Mouse (Mus musculus) bone marrow, adult 2 months (tissue): Measurements from ENCODE around the gene Mecom. TPM values are rescaled to one million over a fixed set of nuclear protein-coding genes. Genes with fewer than 3 reads are reported as not detected.

Experiments
- H3K27ac ChIP-seq: fragments of 200-500 bp; 2 replicates; pipeline ENCODE4 v1.5.1; 2012; ENCODE audit warnings: low read depth, mild to moderate bottlenecking, control low read depth, inconsistent platforms, low read length; ENCODE audit not compliant: control insufficient read depth, poor library complexity, insufficient read depth
- H3K4me1 ChIP-seq: fragments of 200-500 bp; 2 replicates; pipeline ENCODE4 v1.6.1; 2011; ENCODE audit warnings: low read length; ENCODE audit not compliant: control insufficient read depth, insufficient read depth
- H3K4me3 ChIP-seq: fragments of 200-500 bp; replicated peaks from 2 replicates; pipeline ENCODE3; 2011; ENCODE audit warnings: mild to moderate bottlenecking, low read depth, low read length, control low read depth; ENCODE audit not compliant: control insufficient read depth
- CTCF ChIP-seq: fragments of 200-500 bp; IDR thresholded peaks from 2 replicates; pipeline ENCODE4 v1.5.1; 2011; ENCODE audit warnings: low read length, control low read depth; ENCODE audit not compliant: control insufficient read depth, insufficient read depth
- POLR2A ChIP-seq: fragments of 200-500 bp; IDR thresholded peaks from 2 replicates; pipeline ENCODE4 v1.6.1; 2011; ENCODE audit warnings: low read depth, mild to moderate bottlenecking, control low read depth, low read length, borderline replicate concordance; ENCODE audit not compliant: control insufficient read depth
- WGBS: fragments of 180-500 bp; shearing (Covaris S2); methylation state at CpG from one replicate; pipeline ENCODE4 v1.1.7; 2018; 5-methylcytosine and 5-hydroxymethylcytosine counted together
- polyA plus RNA-seq: library from polyadenylated mRNA; stranded (reverse); fragments of >200 nt; gene quantifications from 2 replicates; pipeline ENCODE4 v1.2.4, GENCODE M21; 2011; ENCODE audit warnings: low replicate concordance; ENCODE audit not compliant: missing spikeins, insufficient read depth, insufficient read length

Gene Mecom
- polyA plus RNA-seq, 1 experiment, result 0.70 TPM

- TF ChIP-seq CTCF (no peak), POLR2A (no peak)
- Histone ChIP-seq H3K4me1 (no peaks in the 10 kb centered on the region), H3K27ac (no peak overlapping the region), H3K4me3 (no peak overlapping the region)
- WGBS, result 91% methylated on average over 13 of the region's 13 CpGs
Measured at GRCm38 (mm10) chr3:30019961-30020360, 527.8 kb downstream of the Mecom start.

DNA sequence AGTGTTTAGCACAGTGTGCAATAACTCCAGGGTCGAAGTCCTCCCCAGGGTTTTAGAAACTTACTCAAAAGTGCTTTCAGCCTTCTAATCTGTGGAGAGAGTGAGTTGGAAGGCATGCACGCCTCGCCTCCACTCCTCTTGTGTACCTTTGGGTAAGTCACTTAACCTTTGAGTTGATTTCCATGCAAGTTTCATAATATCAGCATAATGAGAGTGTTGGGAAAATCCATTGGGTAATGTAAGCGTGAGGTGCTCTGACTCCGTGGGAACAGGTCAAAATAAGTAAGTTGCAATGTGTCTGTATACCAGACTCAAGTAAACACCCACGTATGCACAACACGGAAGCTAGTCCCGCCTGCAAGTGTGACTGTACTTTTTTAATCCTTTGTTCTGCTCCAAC, 528.4 kb downstream of the Mecom start:
- TF ChIP-seq CTCF, result no peak
- no peak for TF ChIP-seq POLR2A
- 73% methylated on average over 8 of the region's 8 CpGs for WGBS
- Histone ChIP-seq H3K4me1 (no peaks in the 10 kb centered on the region), H3K27ac (no peak overlapping the region), H3K4me3 (no peak overlapping the region)

DNA sequence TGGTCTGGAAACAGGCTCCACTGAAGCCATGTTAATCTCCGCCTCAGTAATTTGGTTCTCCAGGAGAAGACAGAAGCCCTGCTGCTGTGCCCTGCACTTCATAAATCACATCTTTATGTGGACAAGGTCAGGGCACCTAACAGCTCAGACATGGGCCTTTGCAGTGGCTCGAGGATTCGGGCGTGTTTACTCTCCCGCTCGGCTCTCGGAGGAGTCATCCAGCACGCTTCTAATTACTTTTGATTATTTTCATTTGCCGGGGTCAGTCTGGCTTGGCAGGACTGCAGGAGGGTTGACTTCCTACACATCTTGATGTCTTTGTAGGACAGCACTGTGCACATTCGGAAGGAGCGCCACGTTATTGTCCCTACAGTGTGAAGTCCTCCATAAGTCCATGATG, 529.6 kb downstream of the Mecom start:
- H3K4me3 ChIP-seq, result no peak overlapping the region
- no peak for TF ChIP-seq POLR2A
- no peak for TF ChIP-seq CTCF
- WGBS, result 90% methylated on average over 12 of the region's 12 CpGs
- H3K4me1 ChIP-seq, result no peaks in the 10 kb centered on the region
- H3K27ac ChIP-seq, result no peak overlapping the region

DNA sequence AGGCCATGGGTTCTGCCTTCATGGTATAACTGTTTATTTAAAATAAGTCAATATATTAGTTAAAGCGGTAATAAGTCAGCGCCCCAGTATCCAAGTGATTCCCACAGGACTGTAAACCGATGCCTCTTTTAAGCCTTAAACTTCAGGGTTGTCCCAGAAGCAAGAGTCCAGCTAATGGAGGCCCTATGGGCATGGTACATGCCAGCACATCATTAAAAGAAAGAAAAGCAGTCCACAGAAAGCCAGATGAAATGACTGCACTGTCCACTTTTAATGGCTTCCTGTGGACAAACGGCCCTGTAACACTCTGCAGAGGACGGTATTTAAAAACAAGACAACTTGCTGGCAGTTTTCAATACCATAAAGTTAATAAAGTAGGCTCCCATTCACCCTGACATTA, 531.0 kb downstream of the Mecom start:
- no peaks in the 10 kb centered on the region for H3K4me1 ChIP-seq
- TF ChIP-seq POLR2A (no peak), CTCF (no peak)
- no peak overlapping the region for H3K4me3 ChIP-seq
- no peak overlapping the region for H3K27ac ChIP-seq
- 82% methylated on average over 5 of the region's 5 CpGs for WGBS

- WGBS, result 14% methylated on average over 10 of the region's 10 CpGs
- no peak overlapping the region for H3K4me3 ChIP-seq
- H3K27ac ChIP-seq, result no peak overlapping the region
- no peaks in the 10 kb centered on the region for H3K4me1 ChIP-seq
- TF ChIP-seq CTCF (peak; percentile 40), POLR2A (no peak)
Measured at GRCm38 (mm10) chr3:30014962-30015660, 532.7 kb downstream of the Mecom start.

DNA sequence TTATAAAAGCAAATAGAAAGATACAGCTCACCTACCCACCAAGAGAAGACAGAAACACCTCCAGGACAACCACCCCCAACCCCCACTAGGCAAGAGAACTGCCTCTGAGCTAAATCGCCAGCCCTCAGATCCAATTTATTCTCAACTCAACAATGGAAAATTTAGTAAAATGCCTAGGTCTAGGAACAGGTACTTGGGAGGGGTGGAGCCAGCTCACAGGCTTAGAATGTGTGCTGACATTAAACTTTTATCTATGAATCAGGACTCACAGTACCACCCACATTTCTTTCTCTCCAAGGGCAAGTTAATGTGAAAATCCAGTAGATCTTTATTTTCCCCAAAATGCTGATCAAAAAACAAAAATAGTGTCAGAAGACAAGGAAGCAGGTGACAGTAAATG, 533.5 kb downstream of the Mecom start:
- WGBS, result 67% methylated on average over 1 of the region's 1 CpGs
- no peak overlapping the region for H3K27ac ChIP-seq
- H3K4me1 ChIP-seq, result no peaks in the 10 kb centered on the region
- no peak overlapping the region for H3K4me3 ChIP-seq
- TF ChIP-seq CTCF (no peak), POLR2A (no peak)

- no peak overlapping the region for H3K4me3 ChIP-seq
- TF ChIP-seq POLR2A (no peak), CTCF (no peak)
- H3K27ac ChIP-seq, result no peak overlapping the region
- 36% methylated on average over 1 of the region's 1 CpGs for WGBS
- H3K4me1 ChIP-seq, result no peaks in the 10 kb centered on the region
Measured at GRCm38 (mm10) chr3:30013416-30013815, 534.4 kb downstream of the Mecom start.

DNA sequence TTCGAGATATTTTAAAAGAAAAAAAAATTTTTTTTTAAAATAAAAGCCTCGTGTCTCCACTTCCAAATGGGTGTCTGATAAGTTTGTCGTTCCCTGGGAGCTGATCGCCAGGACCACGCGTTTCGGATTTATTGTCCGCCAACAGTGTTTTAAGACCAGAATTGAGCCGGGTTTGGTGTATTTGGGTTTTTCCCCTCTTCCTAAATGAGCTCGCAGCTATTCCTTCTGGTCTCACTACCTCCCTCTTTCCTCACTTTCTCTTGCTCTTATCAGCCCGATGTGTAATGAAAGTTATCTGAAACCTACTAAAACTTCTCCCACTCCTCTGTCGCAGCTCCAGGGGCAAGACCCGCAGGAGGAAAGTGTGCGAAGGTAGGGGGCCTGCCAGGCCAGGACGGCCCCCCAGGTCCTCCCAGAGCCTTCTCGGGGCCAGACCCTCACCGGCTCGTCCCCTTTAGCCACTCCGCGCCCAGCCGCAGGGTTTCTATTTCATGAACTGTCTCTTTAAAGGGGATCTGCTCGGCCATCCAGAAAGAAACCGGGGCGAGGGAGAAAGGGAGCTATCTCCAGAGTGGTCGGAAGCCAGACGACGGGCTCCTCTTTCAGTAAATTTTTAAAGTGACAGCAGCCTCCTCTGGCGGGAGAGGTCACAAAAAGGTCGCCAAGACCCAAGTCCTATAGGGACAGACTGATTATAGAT, 535.0 kb downstream of the Mecom start:
- H3K4me1 ChIP-seq, result no peaks in the 10 kb centered on the region
- WGBS, result under 1% methylated on average over 29 of the region's 29 CpGs
- TF ChIP-seq POLR2A (no peak), CTCF (no peak)
- no peak overlapping the region for H3K4me3 ChIP-seq
- no peak overlapping the region for H3K27ac ChIP-seq
